Comparison of ENCODE assay signal across 8 mouse cellular contexts in genomic region chr10:84166568-84166905, GRCm38 (mm10).
A peak's percentile ranks its signal among the peaks of the same experiment; 100 is the strongest.
DNase-seq lines count a peak whose midpoint lies in the region; ATAC-seq and TF ChIP-seq lines count a peak whose summit lies in the region.
"Had no signal": no experiment of that assay in that cellular context is flagged by ENCODE, and none has a peak within 500 bp of the region (broad histone marks: within the 10 kb centered on the region; RNA-seq: fewer than 3 reads in every experiment).

No protein-coding gene starts in this region.

- no peak for TF ChIP-seq POLR2A in lung, adult 2 months (IDR thresholded peaks at IDR 0.05; ENCODE audit: borderline replicate concordance, extremely low read depth, low read depth, low read length)

- ATAC-seq in hindbrain, postnatal 0 days: peak; percentile 88
- 0 out of 2 replicates have a peak, but pooled peaks have one; percentile 46 for ATAC-seq in midbrain, embryonic 14.5 days (ENCODE audit: low FRiP score, low TSS enrichment)

- no peaks in the 10 kb centered on the region for H3K36me3 ChIP-seq in hindbrain, postnatal 0 days (ENCODE audit: insufficient read depth, low read length)
- no peaks in the 10 kb centered on the region for H3K36me3 ChIP-seq in midbrain, embryonic 14.5 days (ENCODE audit: control insufficient read depth, insufficient read depth, low read length)
- H3K36me3 ChIP-seq: limb, embryonic 13.5 days had no signal

- H3K9me3 ChIP-seq in hindbrain, postnatal 0 days (ENCODE audit: low read length): no peaks in the 10 kb centered on the region
- no peaks in the 10 kb centered on the region for H3K9me3 ChIP-seq in midbrain, embryonic 14.5 days (ENCODE audit: control insufficient read depth, low read length)
- H3K9me3 ChIP-seq: limb, embryonic 13.5 days had no signal

- peak; percentile 28; the same call in 1 of the 2 replicates for TF ChIP-seq CTCF in lung, adult 2 months (IDR thresholded peaks at IDR 0.05; ENCODE audit: insufficient read depth, low read length)
- TF ChIP-seq CTCF in hindbrain, postnatal 0 days (IDR thresholded peaks at IDR 0.05; ENCODE audit: low read depth): peak; percentile 77

- WGBS in lung, adult 2 months: 28% methylated on average over 3 of the region's 3 CpGs
- 38% methylated on average over 3 of the region's 3 CpGs for WGBS in hindbrain, postnatal 0 days
- WGBS in midbrain, embryonic 14.5 days: 70% methylated on average over 3 of the region's 3 CpGs

- H3K4me1 ChIP-seq in lung, adult 2 months (ENCODE audit: control insufficient read depth, insufficient read depth, low read length): no peaks in the 10 kb centered on the region
- H3K4me1 ChIP-seq in hindbrain, postnatal 0 days (ENCODE audit: insufficient read depth, low read length): no peaks in the 10 kb centered on the region
- H3K4me1 ChIP-seq in midbrain, embryonic 14.5 days (ENCODE audit: control insufficient read depth, insufficient read depth, low read length): no peaks in the 10 kb centered on the region

- no peak overlapping the region for H3K27ac ChIP-seq in hindbrain, postnatal 0 days
- no peak overlapping the region for H3K27ac ChIP-seq in midbrain, embryonic 14.5 days (replicated peaks; ENCODE audit: low read depth, low read length)
- H3K27ac ChIP-seq: limb, embryonic 13.5 days had no signal

- H3K9ac ChIP-seq in hindbrain, postnatal 0 days (replicated peaks; ENCODE audit: low read length): no peak overlapping the region
- no peak overlapping the region for H3K9ac ChIP-seq in midbrain, embryonic 14.5 days (replicated peaks; ENCODE audit: low read length)
- H3K9ac ChIP-seq: limb, embryonic 13.5 days had no signal

- no peak overlapping the region for H3K4me2 ChIP-seq in hindbrain, postnatal 0 days (ENCODE audit: low read depth, low read length)
- H3K4me2 ChIP-seq in midbrain, embryonic 14.5 days (ENCODE audit: low read length): no peak overlapping the region
- H3K4me2 ChIP-seq: limb, embryonic 13.5 days had no signal

- no peak for DNase-seq in lung, adult 2 months
- DNase-seq in lung, adult 18-20 months: no peak
- DNase-seq in adrenal gland, postnatal 14 days: peak; percentile 28
- DNase-seq in embryo, embryonic 10 days (ENCODE audit: low spot score): peak; percentile 43
- peak; percentile 82 for DNase-seq in hindbrain, postnatal 0 days (ENCODE audit: low spot score)
- peak; percentile 67 for DNase-seq in midbrain, embryonic 14.5 days
- no peak for DNase-seq in urinary bladder, adult 2 months (ENCODE audit: low spot score)

- H3K4me3 ChIP-seq in lung, adult 2 months (replicated peaks; ENCODE audit: extremely low read depth, low read depth, low read length): no peak overlapping the region
- no peak overlapping the region for H3K4me3 ChIP-seq in hindbrain, postnatal 0 days (ENCODE audit: low read length)
- no peak overlapping the region for H3K4me3 ChIP-seq in midbrain, embryonic 14.5 days (replicated peaks; ENCODE audit: low read depth, low read length)
- H3K4me3 ChIP-seq: limb, embryonic 13.5 days had no signal

- no peaks in the 10 kb centered on the region for H3K27me3 ChIP-seq in hindbrain, postnatal 0 days (ENCODE audit: insufficient read depth, low read length)
- H3K27me3 ChIP-seq in midbrain, embryonic 14.5 days (ENCODE audit: control insufficient read depth, insufficient read depth, low read length): no peaks in the 10 kb centered on the region
- H3K27me3 ChIP-seq: limb, embryonic 13.5 days had no signal

Comparison
In these comparisons a context has a peak if more than half of its experiments do, and no peak if none do; other contexts are left out.
1. DNase-seq: peak in adrenal gland, postnatal 14 days (single experiment), embryo, embryonic 10 days (single experiment), hindbrain, postnatal 0 days (single experiment) and midbrain, embryonic 14.5 days (single experiment); none in lung, adult 2 months (single experiment), lung, adult 18-20 months (0 of 2) and urinary bladder, adult 2 months (single experiment).